Mouse (Mus musculus): ENCODE results near the gene Apobr. TPM values are rescaled to one million over a fixed set of nuclear protein-coding genes. Genes with fewer than 3 reads are reported as not detected.

Apobr gene
- polyA plus RNA-seq, 1 experiment from 2014 or later: 0.44 TPM

GRCm38 (mm10) chr7:126607796-126608195, 23.1 kb downstream of the Apobr start:
- Histone ChIP-seq H3K27ac (ENCODE audit: low read depth, low read length) (no peak overlapping the region), H3K4me3 (ENCODE audit: low read depth, low read length) (no peak overlapping the region), H3K9ac (ENCODE audit: low read length) (no peak overlapping the region), H3K9me3 (replicated peaks; ENCODE audit: control insufficient read depth, low read length) (no peaks in the 10 kb centered on the region), H3K36me3 (ENCODE audit: control insufficient read depth, insufficient read depth, low read length) (no peaks in the 10 kb centered on the region), H3K4me2 (ENCODE audit: low read length) (no peak overlapping the region), H3K27me3 (replicated peaks; ENCODE audit: control insufficient read depth, insufficient read depth, low read length) (no peaks in the 10 kb centered on the region), H3K4me1 (ENCODE audit: control insufficient read depth, insufficient read depth, low read length) (no peaks in the 10 kb centered on the region)
- ATAC-seq (no peak), DNase-seq (ENCODE audit: low spot score) (no peak)
- WGBS: 86% methylated on average over 5 of the region's 5 CpGs

GRCm38 (mm10) chr7:126612736-126613135, 28.0 kb downstream of the Apobr start:
- 72% methylated on average over 3 of the region's 3 CpGs for WGBS
- Histone ChIP-seq H3K27me3 (replicated peaks; ENCODE audit: control insufficient read depth, insufficient read depth, low read length) (no peaks in the 10 kb centered on the region), H3K9ac (ENCODE audit: low read length) (no peak overlapping the region), H3K9me3 (replicated peaks; ENCODE audit: control insufficient read depth, low read length) (no peaks in the 10 kb centered on the region), H3K36me3 (ENCODE audit: control insufficient read depth, insufficient read depth, low read length) (no peaks in the 10 kb centered on the region), H3K4me3 (ENCODE audit: low read depth, low read length) (no peak overlapping the region), H3K27ac (ENCODE audit: low read depth, low read length) (no peak overlapping the region), H3K4me2 (ENCODE audit: low read length) (no peak overlapping the region), H3K4me1 (ENCODE audit: control insufficient read depth, insufficient read depth, low read length) (no peaks in the 10 kb centered on the region)
- ATAC-seq: no peak
- no peak for DNase-seq (ENCODE audit: low spot score)

GRCm38 (mm10) chr7:126616707-126617106, 32.0 kb downstream of the Apobr start:
- ATAC-seq (no peak), DNase-seq (ENCODE audit: low spot score) (no peak)
- Histone ChIP-seq H3K36me3 (ENCODE audit: control insufficient read depth, insufficient read depth, low read length) (no peaks in the 10 kb centered on the region), H3K4me1 (ENCODE audit: control insufficient read depth, insufficient read depth, low read length) (no peaks in the 10 kb centered on the region), H3K27me3 (replicated peaks; ENCODE audit: control insufficient read depth, insufficient read depth, low read length) (no peaks in the 10 kb centered on the region), H3K4me3 (ENCODE audit: low read depth, low read length) (no peak overlapping the region), H3K27ac (ENCODE audit: low read depth, low read length) (no peak overlapping the region), H3K9me3 (replicated peaks; ENCODE audit: control insufficient read depth, low read length) (no peaks in the 10 kb centered on the region), H3K9ac (ENCODE audit: low read length) (no peak overlapping the region), H3K4me2 (ENCODE audit: low read length) (no peak overlapping the region)
- WGBS: 76% methylated on average over 3 of the region's 3 CpGs

- DNase-seq (ENCODE audit: low spot score): no peak
- no peaks in the 10 kb centered on the region for H3K36me3 ChIP-seq (ENCODE audit: control insufficient read depth, insufficient read depth, low read length)
Observed at GRCm38 (mm10) chr7:126619559-126620275, 35.0 kb downstream of the Apobr start.

GRCm38 (mm10) chr7:126621452-126622359, 37.0 kb downstream of the Apobr start:
- DNase-seq (ENCODE audit: low spot score) (no peak), ATAC-seq (no peak)
- H3K4me3 ChIP-seq (ENCODE audit: low read depth, low read length): no peak overlapping the region
- H3K27me3 ChIP-seq (replicated peaks; ENCODE audit: control insufficient read depth, insufficient read depth, low read length): no peaks in the 10 kb centered on the region
- no peaks in the 10 kb centered on the region for H3K4me1 ChIP-seq (ENCODE audit: control insufficient read depth, insufficient read depth, low read length)
- H3K9me3 ChIP-seq (replicated peaks; ENCODE audit: control insufficient read depth, low read length): no peaks in the 10 kb centered on the region
- no peak overlapping the region for H3K4me2 ChIP-seq (ENCODE audit: low read length)
- H3K9ac ChIP-seq (ENCODE audit: low read length): no peak overlapping the region
- H3K36me3 ChIP-seq (ENCODE audit: control insufficient read depth, insufficient read depth, low read length): no peaks in the 10 kb centered on the region
- 83% methylated on average over 9 of the region's 9 CpGs for WGBS
- H3K27ac ChIP-seq (ENCODE audit: low read depth, low read length): no peak overlapping the region

More at GRCm38 (mm10) chr7:126619559-126620275, 35.0 kb downstream of the Apobr start:
- H3K27ac ChIP-seq (ENCODE audit: low read depth, low read length): no peak overlapping the region
- H3K4me1 ChIP-seq (ENCODE audit: control insufficient read depth, insufficient read depth, low read length): no peaks in the 10 kb centered on the region
- H3K27me3 ChIP-seq (replicated peaks; ENCODE audit: control insufficient read depth, insufficient read depth, low read length): no peaks in the 10 kb centered on the region
- WGBS: 85% methylated on average over 10 of the region's 10 CpGs
- ATAC-seq: no peak
- no peak overlapping the region for H3K9ac ChIP-seq (ENCODE audit: low read length)
- no peak overlapping the region for H3K4me3 ChIP-seq (ENCODE audit: low read depth, low read length)
- no peaks in the 10 kb centered on the region for H3K9me3 ChIP-seq (replicated peaks; ENCODE audit: control insufficient read depth, low read length)
- no peak overlapping the region for H3K4me2 ChIP-seq (ENCODE audit: low read length)

- H3K4me3 ChIP-seq (ENCODE audit: low read depth, low read length): no peak overlapping the region
- H3K9me3 ChIP-seq (replicated peaks; ENCODE audit: control insufficient read depth, low read length): no peaks in the 10 kb centered on the region
- no peaks in the 10 kb centered on the region for H3K27me3 ChIP-seq (replicated peaks; ENCODE audit: control insufficient read depth, insufficient read depth, low read length)
- H3K4me1 ChIP-seq (ENCODE audit: control insufficient read depth, insufficient read depth, low read length): no peaks in the 10 kb centered on the region
- 88% methylated on average over 1 of the region's 1 CpGs for WGBS
- ATAC-seq (no peak), DNase-seq (ENCODE audit: low spot score) (no peak)
- H3K36me3 ChIP-seq (ENCODE audit: control insufficient read depth, insufficient read depth, low read length): no peaks in the 10 kb centered on the region
- H3K9ac ChIP-seq (ENCODE audit: low read length): no peak overlapping the region
- H3K27ac ChIP-seq (ENCODE audit: low read depth, low read length): no peak overlapping the region
- H3K4me2 ChIP-seq (ENCODE audit: low read length): no peak overlapping the region
Observed at GRCm38 (mm10) chr7:126623381-126623780, 38.6 kb downstream of the Apobr start.

- Histone ChIP-seq H3K9me3 (replicated peaks; ENCODE audit: control insufficient read depth, low read length) (no peaks in the 10 kb centered on the region), H3K9ac (ENCODE audit: low read length) (no peak overlapping the region), H3K36me3 (ENCODE audit: control insufficient read depth, insufficient read depth, low read length) (no peaks in the 10 kb centered on the region), H3K4me3 (ENCODE audit: low read depth, low read length) (no peak overlapping the region), H3K4me1 (ENCODE audit: control insufficient read depth, insufficient read depth, low read length) (no peaks in the 10 kb centered on the region), H3K27me3 (replicated peaks; ENCODE audit: control insufficient read depth, insufficient read depth, low read length) (no peaks in the 10 kb centered on the region), H3K4me2 (ENCODE audit: low read length) (no peak overlapping the region), H3K27ac (ENCODE audit: low read depth, low read length) (no peak overlapping the region)
- ATAC-seq (no peak), DNase-seq (ENCODE audit: low spot score) (no peak)
- 77% methylated on average over 16 of the region's 16 CpGs for WGBS
Observed at GRCm38 (mm10) chr7:126624774-126625173, 40.0 kb downstream of the Apobr start.

- Histone ChIP-seq H3K4me3 (ENCODE audit: low read depth, low read length) (no peak overlapping the region), H3K9me3 (replicated peaks; ENCODE audit: control insufficient read depth, low read length) (no peaks in the 10 kb centered on the region), H3K9ac (ENCODE audit: low read length) (no peak overlapping the region), H3K36me3 (ENCODE audit: control insufficient read depth, insufficient read depth, low read length) (no peaks in the 10 kb centered on the region), H3K4me1 (ENCODE audit: control insufficient read depth, insufficient read depth, low read length) (no peaks in the 10 kb centered on the region), H3K27me3 (replicated peaks; ENCODE audit: control insufficient read depth, insufficient read depth, low read length) (no peaks in the 10 kb centered on the region), H3K4me2 (ENCODE audit: low read length) (no peak overlapping the region), H3K27ac (ENCODE audit: low read depth, low read length) (no peak overlapping the region)
- DNase-seq (ENCODE audit: low spot score) (peak; percentile 10), ATAC-seq (no peak)
- 61% methylated on average over 6 of the region's 6 CpGs for WGBS
Observed at GRCm38 (mm10) chr7:126625369-126625768, 40.6 kb downstream of the Apobr start.

Data from forebrain, embryonic 14.5 days (tissue).